Mouse (Mus musculus) activated CD4-positive, CD25-positive, alpha-beta regulatory T cell, adult 4 months (primary cell): ENCODE measurements around the gene Scfd2. TPM values are rescaled to one million over a fixed set of nuclear protein-coding genes. Genes with fewer than 3 reads are reported as not detected.

ENCODE experiments used
- ATAC-seq: one replicate; pipeline ENCODE4 v1.8.0; 2017
- polyA plus RNA-seq, 2 experiments: library from polyadenylated mRNA; unstranded; fragments of 100-300 nt; shearing (Covaris generic); gene quantifications; one replicate each; pipeline ENCODE4 v1.2.1; 2017

The Scfd2 gene
- polyA plus RNA-seq, 2 experiments from 2014 or later: 18.7 to 19.3 TPM

DNA sequence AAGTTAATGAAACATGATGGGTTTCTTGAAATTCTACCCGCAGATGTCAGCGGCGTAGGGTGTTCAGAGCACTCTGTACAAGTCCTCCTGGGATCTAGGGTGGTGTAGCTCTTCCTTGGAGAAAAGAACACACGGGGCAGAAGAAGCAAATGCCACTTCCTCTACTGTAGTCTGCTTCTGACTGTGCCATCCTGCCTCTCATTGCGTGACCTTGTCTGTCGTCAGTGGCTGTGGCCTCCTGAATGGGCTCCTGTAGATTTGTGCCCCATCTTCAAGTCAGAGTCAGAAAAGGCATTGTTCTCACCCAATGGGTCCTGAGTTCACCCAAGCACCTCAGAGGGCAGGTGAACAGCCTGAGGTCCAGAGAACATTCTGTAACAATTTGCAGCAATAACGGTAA lies 367.0 kb downstream of the Scfd2 start:
- ATAC-seq: no peak

DNA sequence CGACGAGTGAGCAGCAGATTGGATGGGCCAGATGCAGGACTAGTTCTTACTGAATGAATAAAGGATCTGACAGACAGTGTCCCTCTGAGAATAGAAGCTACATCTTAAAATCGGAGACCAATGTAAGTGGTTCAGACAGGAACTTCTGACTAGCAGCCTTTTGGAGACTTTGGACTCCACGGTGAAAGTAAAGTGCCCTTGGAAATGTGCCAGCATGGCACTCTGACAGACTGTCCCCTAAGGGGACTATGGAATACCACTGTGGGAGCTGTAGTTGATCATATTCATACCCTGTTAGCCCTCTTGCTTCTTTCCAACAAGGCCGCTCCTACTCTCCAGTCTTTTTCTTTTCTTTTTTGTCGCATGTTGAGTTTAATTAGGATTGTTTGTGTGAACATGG lies 368.4 kb downstream of the Scfd2 start:
- ATAC-seq: no peak

DNA sequence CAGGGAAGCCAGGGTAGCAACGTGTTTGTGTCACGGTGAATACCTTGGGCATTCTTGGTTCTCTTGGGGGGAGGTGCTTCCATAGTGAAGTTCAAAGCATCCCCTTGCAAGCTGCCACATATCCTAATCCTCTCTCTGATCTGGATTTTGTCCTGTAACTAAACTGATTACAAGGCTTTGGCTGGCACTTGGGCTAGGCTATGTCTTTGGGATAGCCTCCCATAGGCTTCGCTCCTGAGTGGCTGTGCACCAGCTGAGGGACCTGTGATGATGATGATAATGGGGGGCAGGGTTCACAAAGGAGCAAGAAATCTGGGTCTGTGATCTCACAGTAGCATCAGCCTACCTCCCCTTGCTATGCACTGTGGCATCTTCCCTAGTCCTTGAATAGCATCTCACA lies 369.5 kb downstream of the Scfd2 start:
- ATAC-seq: no peak

DNA sequence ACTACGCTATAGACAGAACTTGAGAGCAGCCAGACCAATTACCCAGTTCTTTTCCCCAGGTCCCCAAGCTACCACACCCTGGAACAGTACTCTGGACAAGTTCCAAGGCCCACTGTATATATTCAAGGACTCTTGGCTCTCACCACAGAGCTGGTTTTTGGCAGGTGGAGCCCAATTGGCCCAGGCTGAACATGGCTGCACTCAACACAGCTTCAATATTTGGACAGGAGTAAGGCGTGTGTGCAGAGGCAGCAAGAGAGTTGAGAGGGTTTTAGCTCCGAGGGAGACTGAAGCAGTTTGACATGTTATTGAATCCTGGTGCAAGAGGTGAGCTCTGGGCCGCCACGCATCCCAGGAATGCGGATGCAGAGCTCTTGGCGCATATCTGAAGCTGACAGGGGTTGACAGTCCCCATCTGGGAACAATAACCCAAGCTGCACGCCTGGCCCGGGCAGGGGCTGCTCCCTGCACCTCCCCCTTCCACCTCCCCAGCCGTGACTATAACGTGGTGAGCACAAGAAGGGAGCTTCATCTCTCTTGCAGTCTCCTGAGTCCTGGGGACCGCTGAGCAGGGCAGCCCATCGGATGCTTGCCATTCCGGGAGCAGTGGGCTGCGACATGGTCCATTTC lies 370.1 kb downstream of the Scfd2 start:
- ATAC-seq: no peak

DNA sequence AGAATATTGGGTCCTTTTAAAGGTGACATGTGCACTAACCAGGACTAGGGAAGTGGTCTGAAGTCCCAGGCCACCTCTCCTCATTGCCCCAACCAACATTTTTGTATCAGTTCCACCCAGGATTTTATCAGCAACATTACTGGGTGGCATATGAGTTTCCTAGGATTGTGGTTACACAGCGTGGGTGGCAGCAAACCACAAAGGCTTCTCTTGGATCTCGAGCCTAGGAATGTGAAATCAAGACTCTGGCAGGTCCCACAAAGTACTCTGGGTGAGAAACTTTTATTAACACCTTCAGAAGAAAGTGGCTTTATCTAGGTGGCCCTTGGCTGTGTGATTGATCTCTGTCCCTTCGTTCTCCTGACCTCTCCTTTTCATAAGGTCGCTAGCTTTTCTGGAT lies 371.2 kb downstream of the Scfd2 start:
- no peak for ATAC-seq

DNA sequence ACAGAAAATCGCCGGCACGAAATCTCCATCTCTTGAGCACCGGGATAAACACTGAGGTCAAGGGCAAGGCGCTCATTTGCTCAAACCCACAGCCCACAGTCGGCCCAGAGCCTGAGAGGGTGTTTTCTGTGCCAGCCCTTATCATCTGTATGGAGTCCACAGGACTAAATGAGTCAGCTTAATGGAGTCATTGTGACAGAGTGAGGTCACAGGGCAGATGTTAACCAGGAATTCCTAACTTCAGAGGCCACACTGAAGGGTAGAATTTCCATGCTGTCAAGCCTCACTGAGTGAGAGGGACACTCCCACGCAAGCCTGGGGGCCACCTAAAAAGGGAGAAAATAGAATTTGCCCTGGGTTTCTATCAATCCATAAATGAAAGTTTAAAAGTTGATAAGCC lies 371.7 kb downstream of the Scfd2 start:
- no peak for ATAC-seq

DNA sequence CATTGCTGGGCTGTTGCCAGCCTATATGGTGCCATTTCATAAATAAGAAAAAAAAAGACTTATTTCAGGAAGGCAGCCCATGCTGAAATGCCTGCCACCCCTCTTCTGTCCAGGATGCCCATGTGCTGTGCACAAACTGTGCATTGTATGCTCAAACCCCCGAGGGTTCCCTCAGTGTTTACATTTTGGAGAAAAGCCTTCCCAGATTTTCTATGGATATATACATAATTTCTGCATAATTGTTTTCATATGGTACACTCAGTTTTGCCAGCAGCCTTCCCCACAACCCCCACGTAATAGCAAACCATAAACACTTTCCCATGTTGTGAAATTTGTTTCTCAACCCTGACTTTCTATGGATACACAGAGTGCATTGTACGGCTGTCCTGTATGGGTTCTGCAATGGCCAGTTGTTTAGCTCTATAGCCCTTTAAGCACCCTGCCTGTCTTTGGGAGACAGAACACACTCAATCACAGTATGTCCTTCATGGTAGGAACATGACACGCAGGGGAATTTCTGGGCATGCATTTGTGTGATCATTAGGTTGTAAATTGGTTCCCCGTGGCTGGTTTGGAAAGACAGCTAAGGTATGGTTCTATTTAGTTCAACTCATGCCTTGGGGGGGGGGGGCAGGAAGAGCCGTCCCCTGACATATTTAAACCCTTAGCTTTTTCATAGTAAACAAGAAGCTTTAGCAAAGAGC lies 372.5 kb downstream of the Scfd2 start:
- ATAC-seq: no peak

DNA sequence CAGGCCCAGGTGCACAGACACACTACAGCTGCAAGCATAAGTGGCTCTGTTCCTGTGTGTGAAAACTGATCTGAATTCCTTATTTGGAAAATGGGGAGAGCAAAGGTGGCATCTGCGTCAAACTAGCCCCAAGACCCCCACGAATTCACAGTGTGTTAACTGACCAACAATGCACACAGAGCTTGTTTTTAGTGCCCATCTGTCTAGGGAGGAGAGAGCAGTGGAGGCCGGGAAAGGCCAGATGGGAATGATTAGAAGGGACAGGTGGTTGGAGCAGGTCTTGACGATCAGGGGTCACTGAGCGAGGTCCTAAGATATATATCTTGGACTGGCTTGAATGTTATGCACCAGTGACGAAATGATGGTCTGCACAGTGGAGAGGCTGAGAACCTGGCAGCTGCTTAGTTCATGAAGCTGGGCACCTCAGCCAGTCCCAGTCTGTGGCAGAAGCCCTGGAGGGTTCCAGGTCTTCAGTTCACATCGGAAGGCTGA lies 375.7 kb downstream of the Scfd2 start:
- no peak for ATAC-seq

Other genes starting within 250 kb of the Scfd2 start
- 10 to 100 TPM; 72.6 to 82.9 TPM for gene Fip1l1, start 3.7 kb upstream of the Scfd2 start, polyA plus RNA-seq
- under 1 TPM; 0.17 to 0.32 TPM for gene Lnx1, start 171.2 kb upstream of the Scfd2 start, polyA plus RNA-seq